Mouse (Mus musculus): ENCODE measurements around the gene Irf8.
A peak's percentile ranks its signal among the peaks of the same experiment; 100 is the strongest.
"Not testable (repeated sequence)": the region's sequence is repeated elsewhere in the genome, so short reads cannot be mapped to it uniquely, and the experiment has no call there.

Gene Irf8

GRCm38 (mm10) chr8:120792710-120793109 is 56.6 kb downstream of the Irf8 start:
- peak; percentile 18 to 50 for DNase-seq (ENCODE audit: low read depth in 1 of 2, low spot score in 2 of 2)

DNA sequence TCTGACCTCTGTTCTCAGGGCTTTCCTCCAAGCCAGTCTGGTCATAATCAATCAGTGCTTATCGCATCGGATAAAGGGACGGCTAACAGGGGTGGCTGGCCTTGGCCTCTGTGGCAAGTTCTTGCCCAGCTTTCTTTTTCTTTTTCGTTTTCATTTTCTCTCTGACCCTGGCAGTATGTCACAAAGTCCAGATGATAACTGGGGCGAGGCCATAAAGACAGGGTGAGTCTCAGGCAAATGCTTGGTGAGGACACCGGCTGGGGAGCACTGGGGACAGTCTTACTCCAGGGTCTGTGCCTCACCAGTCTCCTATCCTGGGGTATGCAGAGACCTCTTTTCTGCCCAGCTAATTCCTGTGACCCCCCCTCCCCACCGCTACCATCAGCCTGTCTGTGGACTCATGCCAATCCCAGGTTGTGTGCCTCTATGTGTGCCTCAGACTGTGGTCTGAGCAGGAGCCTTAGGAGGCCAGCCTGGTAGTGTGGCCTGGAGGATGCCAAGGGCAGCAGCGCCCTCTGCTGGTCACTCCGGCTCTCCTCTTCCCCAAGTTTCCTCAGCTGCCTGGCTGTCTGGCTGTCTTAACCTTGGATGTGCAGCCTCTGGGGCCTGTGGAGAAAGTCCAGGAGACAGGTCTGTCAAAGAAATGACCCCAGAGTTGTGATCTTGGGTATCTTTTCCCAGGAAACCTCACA is 59.9 kb downstream of the Irf8 start:
- DNase-seq (ENCODE audit: low read depth in 1 of 2, low spot score in 2 of 2) = peak; percentile 35 to 74

DNA sequence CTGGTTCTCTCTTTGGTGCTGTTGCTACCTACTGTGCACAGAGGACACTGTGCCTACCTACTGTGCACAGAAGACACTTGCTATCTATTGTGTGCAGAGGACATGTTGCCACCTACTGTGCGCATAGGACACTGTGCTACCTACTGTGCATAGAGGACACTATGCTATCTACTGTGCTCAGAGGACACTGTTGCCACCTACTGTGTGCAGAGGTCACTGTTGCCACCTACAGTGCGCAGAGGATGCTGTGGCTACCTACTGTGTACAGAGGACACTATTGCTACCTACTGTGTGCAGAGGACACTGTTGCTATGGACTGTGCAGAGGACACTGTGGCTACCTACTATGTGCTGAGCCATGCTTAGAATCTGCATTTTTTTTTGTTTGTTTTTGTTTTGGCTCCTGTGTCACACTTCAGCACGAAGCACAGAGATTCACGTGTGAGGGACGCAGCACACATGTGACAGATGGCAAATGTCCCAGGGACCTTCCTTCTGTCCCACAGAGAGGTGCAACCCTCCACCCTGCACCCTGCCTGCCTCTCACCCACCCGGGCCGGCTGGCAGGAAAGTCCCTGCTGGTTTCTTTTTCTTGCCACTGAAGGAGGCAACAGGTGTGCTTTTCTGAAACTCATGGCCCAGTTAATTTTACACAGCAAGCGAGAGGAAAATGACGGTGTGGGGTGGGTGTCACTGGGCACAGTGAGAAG is 61.0 kb downstream of the Irf8 start:
- DNase-seq (ENCODE audit: low read depth in 1 of 2, low spot score in 2 of 2) = no peak

DNA sequence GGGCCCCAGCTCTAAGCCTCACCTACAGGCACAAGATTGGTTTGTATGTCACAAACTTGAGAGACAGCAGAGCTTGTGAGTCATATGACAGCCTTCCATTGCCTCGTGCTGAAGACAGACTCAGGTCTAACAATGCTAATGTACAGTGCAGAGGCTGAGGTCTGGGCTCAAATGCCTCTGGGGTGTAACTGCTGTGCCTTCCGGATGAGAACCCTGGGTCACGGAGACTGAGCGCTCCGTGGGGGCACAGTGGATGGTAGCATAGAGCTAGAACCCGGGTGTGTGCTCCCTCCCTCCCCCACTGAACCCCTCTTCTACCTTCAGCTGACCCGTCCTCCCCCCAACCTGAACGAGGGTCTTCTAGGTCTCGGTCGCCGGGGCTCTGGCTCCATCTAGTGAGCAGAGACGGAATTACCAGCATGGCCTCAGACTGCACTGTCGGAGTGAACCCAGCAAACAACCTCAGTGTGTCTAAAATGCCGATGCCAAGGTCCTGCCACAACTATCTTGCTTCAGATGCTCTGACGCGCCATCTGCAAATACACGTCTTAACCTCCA is 64.2 kb downstream of the Irf8 start:
- DNase-seq (ENCODE audit: low read depth in 1 of 2, low spot score in 2 of 2) = no peak

DNA sequence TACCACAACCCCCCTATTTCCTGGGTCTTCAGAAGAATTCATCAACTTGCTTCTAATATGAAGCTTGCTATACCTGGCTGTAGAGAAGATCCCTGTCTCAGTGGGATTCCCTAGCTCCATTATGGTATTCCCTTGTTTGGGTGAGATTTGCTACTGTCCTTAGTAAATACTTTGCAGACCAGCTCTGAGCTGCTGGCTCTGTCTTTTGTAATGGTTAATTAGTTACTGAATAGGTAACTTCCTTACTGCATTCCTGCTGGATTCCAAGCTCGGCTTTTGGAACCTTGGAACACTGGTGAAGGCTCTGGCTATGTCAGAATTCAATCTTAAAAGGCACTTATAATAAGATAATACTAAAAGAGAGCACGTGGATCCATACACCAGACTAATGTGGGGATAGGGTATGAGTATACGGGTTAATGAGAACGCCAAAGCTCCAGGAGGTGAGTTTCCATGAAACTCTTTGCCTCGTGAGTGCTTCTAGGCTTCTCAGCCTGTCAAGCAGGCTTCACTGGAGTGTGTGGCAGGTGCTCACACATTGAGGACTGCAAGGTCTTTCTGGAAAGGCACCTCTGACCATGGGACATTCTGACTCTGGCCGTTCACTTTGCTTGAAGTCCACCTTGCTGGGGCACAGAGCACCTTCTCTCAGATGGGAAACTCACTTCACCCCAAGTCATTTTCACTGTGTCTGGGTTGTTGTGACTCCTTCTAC is 67.7 kb downstream of the Irf8 start:
- DNase-seq (ENCODE audit: low read depth in 1 of 2, low spot score in 2 of 2) = not testable (repeated sequence)

DNA sequence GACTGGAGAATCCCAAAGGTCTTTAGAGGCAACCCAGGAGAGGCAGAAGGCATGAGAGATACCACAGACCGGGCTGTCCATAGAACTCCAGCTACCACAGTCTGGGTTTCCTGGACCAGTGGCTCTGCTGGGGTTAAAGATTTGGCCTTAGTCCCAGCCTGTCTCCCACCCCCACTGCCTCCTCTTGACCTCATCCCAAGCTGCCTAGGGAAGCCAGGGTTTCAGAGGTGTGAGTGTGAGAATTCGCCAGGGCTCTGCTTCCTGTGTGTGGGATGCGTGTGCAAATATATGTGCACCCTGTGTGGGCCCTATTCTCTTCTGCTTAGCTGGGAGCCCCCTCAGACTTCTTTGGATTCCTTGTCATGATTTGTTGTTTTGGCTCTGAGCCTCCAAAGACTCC is 68.6 kb downstream of the Irf8 start:
- DNase-seq (ENCODE audit: low read depth in 1 of 2, low spot score in 2 of 2) = no peak

Data from monocyte, adult 2 months (primary cell).